Mouse (Mus musculus): ENCODE results near the gene Icam4. TPM values are rescaled to one million over a fixed set of nuclear protein-coding genes. Genes with fewer than 3 reads are reported as not detected.

Gene Icam4
- polyA plus RNA-seq, 1 experiment from 2014 or later = not detected

- H3K27me3 ChIP-seq (replicated peaks) = peaks cover 63% of the 10 kb centered on the region
- peaks cover 14% of the 10 kb centered on the region for H3K4me1 ChIP-seq
- no peak overlapping the region for H3K27ac ChIP-seq (replicated peaks)
- H3K9me3 ChIP-seq (replicated peaks) = no peaks in the 10 kb centered on the region
- no peaks in the 10 kb centered on the region for H3K36me3 ChIP-seq
- H3K9ac ChIP-seq (replicated peaks) = no peak overlapping the region
- H3K4me2 ChIP-seq = peak overlapping the region; percentile 52
- peak overlapping the region; percentile 30 for H3K4me3 ChIP-seq (replicated peaks)
- no peak; the same call in 1 of the 2 replicates for ATAC-seq (ENCODE audit: low FRiP score)
- WGBS = 4% methylated on average over 29 of the region's 29 CpGs
Measured at GRCm38 (mm10) chr9:21014691-21015570, 14.2 kb upstream of the Icam4 start.

DNA sequence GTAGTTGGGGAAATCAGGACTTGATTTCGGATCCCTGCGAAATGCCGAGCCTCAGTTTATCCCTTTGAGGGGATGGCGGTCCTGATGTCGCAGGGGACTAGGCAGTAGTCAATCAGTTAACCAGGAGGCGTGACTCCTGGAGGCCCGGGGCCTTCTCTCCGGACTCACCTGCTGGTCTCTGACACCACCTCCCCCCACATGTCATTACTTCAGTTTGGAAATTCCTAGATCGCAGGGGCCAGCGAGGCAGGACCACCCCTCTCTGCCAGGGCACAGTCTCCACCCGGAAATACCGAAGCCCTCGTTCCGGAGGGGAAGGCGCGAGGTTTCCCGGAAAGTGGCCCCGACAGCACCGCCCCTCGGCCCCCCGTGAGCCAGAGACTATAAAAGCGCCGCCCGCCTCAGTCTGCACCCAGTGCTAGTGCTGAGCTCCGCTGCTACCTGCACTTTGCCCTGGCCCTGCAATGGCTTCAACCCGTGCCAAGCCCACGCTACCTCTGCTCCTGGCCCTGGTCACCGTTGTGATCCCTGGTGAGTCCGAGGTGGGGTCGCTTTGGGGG lies 13.5 kb upstream of the Icam4 start, which contains the start of gene Icam1:
Icam1 (plus strand) TSS at position 415 of the 560 bp plus-strand sequence.
- WGBS = 1% methylated on average over 30 of the region's 30 CpGs
- Histone ChIP-seq H3K4me1 (peaks cover 14% of the 10 kb centered on the region), H3K9me3 (replicated peaks) (no peaks in the 10 kb centered on the region), H3K36me3 (no peaks in the 10 kb centered on the region), H3K27me3 (replicated peaks) (peaks cover 63% of the 10 kb centered on the region), H3K27ac (replicated peaks) (no peak within 1 kb of the TSS), H3K4me3 (replicated peaks) (peak within 1 kb of the TSS; percentile 30), H3K9ac (replicated peaks) (no peak within 1 kb of the TSS), H3K4me2 (peak within 1 kb of the TSS; percentile 52)
- ATAC-seq (ENCODE audit: low FRiP score) = no peak

DNA sequence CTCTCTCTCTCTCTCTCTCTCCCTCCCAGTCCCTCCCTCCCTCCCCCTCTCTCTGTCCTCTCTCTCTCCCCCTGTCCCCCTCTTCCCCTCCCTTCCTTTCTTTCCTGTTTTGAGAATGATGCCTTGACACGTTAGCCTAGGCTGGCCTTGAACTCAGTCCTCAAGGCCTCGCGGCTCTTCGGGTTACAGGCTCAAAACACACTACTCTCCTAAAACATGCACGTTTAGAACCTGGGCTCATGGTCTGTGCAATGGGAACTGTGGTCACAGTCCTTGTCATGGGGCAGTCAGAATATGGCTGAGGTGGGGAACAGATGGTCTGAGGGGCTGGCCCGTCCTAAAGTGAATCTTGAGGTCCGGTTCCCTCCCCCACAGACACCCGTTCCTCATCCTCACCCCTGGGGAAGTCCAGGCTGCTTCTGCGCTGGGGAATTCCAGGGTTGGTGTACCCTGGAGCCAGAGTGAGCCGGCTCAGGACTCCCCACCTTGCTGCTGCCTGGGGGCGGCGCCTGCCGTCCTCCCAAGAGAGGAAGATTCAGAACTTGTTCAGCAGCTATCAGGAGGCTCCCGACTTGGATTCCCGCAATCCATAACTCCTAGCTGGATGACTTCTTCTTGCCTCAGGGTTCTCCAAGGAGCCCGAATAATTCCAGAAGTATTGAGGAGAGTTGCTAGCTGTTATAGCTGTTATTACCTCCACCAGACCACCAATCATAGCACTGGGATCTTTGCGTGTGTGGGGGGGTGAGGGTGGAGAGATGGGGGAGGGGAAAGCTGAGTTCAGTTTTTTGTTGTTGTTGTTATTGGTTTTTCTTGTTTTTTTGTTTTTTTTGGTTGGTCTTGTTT lies 12.6 kb upstream of the Icam4 start:
- H3K4me1 ChIP-seq = peaks cover 14% of the 10 kb centered on the region
- peaks cover 63% of the 10 kb centered on the region for H3K27me3 ChIP-seq (replicated peaks)
- no peak overlapping the region for H3K9ac ChIP-seq (replicated peaks)
- H3K27ac ChIP-seq (replicated peaks) = no peak overlapping the region
- no peak for ATAC-seq (ENCODE audit: low FRiP score)
- no peaks in the 10 kb centered on the region for H3K36me3 ChIP-seq
- H3K4me2 ChIP-seq = peak overlapping the region; percentile 52
- 5% methylated on average over 17 of the region's 17 CpGs for WGBS
- H3K4me3 ChIP-seq (replicated peaks) = peak overlapping the region; percentile 30
- H3K9me3 ChIP-seq (replicated peaks) = no peaks in the 10 kb centered on the region

DNA sequence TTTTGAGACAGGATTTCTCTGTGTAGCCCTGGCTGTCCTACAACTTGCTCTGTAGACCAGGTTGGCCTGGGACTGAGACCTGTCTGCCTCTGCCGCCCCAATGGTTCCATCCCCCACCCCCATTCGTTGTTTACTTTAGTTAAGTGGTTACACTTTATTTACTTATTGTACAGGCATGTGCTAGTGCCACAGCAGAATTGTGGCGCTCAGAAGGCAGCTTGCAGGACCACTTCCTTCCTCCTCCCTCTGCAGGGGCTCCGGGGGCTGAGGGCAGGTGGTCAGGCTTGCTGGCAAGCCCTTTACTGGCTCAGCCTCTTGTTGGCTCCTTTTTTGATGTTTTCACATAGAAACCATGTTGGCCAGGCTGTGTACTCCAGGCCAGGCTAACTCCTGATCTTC lies 12.0 kb upstream of the Icam4 start:
- Histone ChIP-seq H3K4me1 (peaks cover 14% of the 10 kb centered on the region), H3K4me2 (no peak overlapping the region), H3K4me3 (replicated peaks) (no peak overlapping the region), H3K27ac (replicated peaks) (no peak overlapping the region), H3K36me3 (no peaks in the 10 kb centered on the region), H3K27me3 (replicated peaks) (peaks cover 66% of the 10 kb centered on the region), H3K9ac (replicated peaks) (no peak overlapping the region), H3K9me3 (replicated peaks) (no peaks in the 10 kb centered on the region)
- no peak for ATAC-seq (ENCODE audit: low FRiP score)
- 33% methylated on average over 4 of the region's 4 CpGs for WGBS

- no peaks in the 10 kb centered on the region for H3K36me3 ChIP-seq
- no peak for ATAC-seq (ENCODE audit: low FRiP score)
- no peak overlapping the region for H3K4me2 ChIP-seq
- no peak overlapping the region for H3K4me3 ChIP-seq (replicated peaks)
- WGBS = 70% methylated on average over 2 of the region's 2 CpGs
- no peak overlapping the region for H3K9ac ChIP-seq (replicated peaks)
- peaks cover 56% of the 10 kb centered on the region for H3K27me3 ChIP-seq (replicated peaks)
- H3K9me3 ChIP-seq (replicated peaks) = no peaks in the 10 kb centered on the region
- H3K27ac ChIP-seq (replicated peaks) = no peak overlapping the region
- peaks cover 14% of the 10 kb centered on the region for H3K4me1 ChIP-seq
Measured at GRCm38 (mm10) chr9:21018600-21018999, 10.6 kb upstream of the Icam4 start.

GRCm38 (mm10) chr9:21021363-21021762 lies 7.8 kb upstream of the Icam4 start:
- Histone ChIP-seq H3K4me2 (no peak overlapping the region), H3K36me3 (no peaks in the 10 kb centered on the region), H3K4me1 (no peaks in the 10 kb centered on the region), H3K4me3 (replicated peaks) (no peak overlapping the region), H3K9me3 (replicated peaks) (no peaks in the 10 kb centered on the region), H3K27me3 (replicated peaks) (peaks cover 33% of the 10 kb centered on the region), H3K27ac (replicated peaks) (no peak overlapping the region), H3K9ac (replicated peaks) (no peak overlapping the region)
- 83% methylated on average over 3 of the region's 3 CpGs for WGBS
- ATAC-seq (ENCODE audit: low FRiP score) = no peak

- Histone ChIP-seq H3K27ac (replicated peaks) (no peak overlapping the region), H3K4me2 (no peak overlapping the region), H3K4me1 (no peaks in the 10 kb centered on the region), H3K9ac (replicated peaks) (no peak overlapping the region), H3K27me3 (replicated peaks) (peaks cover 31% of the 10 kb centered on the region), H3K36me3 (no peaks in the 10 kb centered on the region), H3K4me3 (replicated peaks) (no peak overlapping the region), H3K9me3 (replicated peaks) (no peaks in the 10 kb centered on the region)
- WGBS = 66% methylated on average over 6 of the region's 6 CpGs
- no peak for ATAC-seq (ENCODE audit: low FRiP score)
Measured at GRCm38 (mm10) chr9:21022288-21022687, 6.9 kb upstream of the Icam4 start.

GRCm38 (mm10) chr9:21022726-21023125 lies 6.4 kb upstream of the Icam4 start:
- H3K27ac ChIP-seq (replicated peaks) = no peak overlapping the region
- 81% methylated on average over 1 of the region's 1 CpGs for WGBS
- H3K4me2 ChIP-seq = no peak overlapping the region
- no peak for ATAC-seq (ENCODE audit: low FRiP score)
- H3K36me3 ChIP-seq = no peaks in the 10 kb centered on the region
- no peak overlapping the region for H3K4me3 ChIP-seq (replicated peaks)
- H3K27me3 ChIP-seq (replicated peaks) = peaks cover 31% of the 10 kb centered on the region
- no peaks in the 10 kb centered on the region for H3K9me3 ChIP-seq (replicated peaks)
- H3K9ac ChIP-seq (replicated peaks) = no peak overlapping the region
- H3K4me1 ChIP-seq = peaks cover 2% of the 10 kb centered on the region; the same call in 1 of the 2 replicates

DNA sequence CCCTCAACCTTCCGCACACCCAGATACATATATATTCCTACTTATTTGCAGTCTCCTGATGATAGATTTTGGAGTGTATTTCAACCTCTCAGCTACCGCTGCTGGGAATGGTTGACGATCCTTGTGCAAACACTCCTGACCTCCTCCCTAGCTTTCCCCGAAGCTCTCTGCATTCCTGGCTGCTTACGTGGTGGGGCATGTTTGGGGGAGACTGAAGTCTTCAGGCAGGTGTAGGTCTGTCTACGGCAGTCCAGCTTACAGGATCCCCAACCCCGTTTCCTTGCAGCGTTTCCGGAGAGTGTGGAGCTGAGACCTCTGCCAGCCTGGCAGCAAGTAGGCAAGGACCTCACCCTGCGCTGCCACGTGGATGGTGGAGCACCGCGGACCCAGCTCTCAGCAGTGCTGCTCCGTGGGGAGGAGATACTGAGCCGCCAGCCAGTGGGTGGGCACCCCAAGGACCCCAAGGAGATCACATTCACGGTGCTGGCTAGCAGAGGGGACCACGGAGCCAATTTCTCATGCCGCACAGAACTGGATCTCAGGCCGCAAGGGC lies 3.8 kb upstream of the Icam4 start:
- peaks cover 18% of the 10 kb centered on the region for H3K4me1 ChIP-seq
- H3K27me3 ChIP-seq (replicated peaks) = peaks cover 46% of the 10 kb centered on the region
- WGBS = 79% methylated on average over 19 of the region's 19 CpGs

DNA sequence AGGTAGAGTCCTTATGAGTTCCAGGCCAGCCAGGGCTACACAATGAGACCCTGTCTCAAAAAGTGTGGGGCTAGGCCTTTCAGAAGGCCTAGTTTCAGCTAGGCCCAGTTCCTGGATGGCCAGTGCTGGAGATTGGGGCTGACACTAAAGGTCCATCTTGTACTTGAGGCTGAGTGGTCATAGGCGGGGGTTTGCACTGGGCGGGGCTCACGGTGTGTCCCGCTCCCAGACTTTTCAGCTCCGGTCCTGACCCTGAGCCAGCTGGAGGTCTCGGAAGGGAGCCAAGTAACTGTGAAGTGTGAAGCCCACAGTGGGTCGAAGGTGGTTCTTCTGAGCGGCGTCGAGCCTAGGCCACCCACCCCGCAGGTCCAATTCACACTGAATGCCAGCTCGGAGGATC lies 2.3 kb upstream of the Icam4 start:
- H3K36me3 ChIP-seq = no peaks in the 10 kb centered on the region

More for the DNA sequence above, 3.8 kb upstream of the Icam4 start:
- no peak for ATAC-seq (ENCODE audit: low FRiP score)
- Histone ChIP-seq H3K9me3 (replicated peaks) (no peaks in the 10 kb centered on the region), H3K36me3 (no peaks in the 10 kb centered on the region), H3K9ac (replicated peaks) (no peak overlapping the region), H3K4me2 (no peak overlapping the region), H3K4me3 (replicated peaks) (no peak overlapping the region), H3K27ac (replicated peaks) (no peak overlapping the region)

GRCm38 (mm10) chr9:21027774-21028290 lies 1.3 kb upstream of the Icam4 start:
- Histone ChIP-seq H3K27ac (replicated peaks) (no peak overlapping the region), H3K9ac (replicated peaks) (no peak overlapping the region), H3K9me3 (replicated peaks) (no peaks in the 10 kb centered on the region), H3K4me1 (peaks cover 42% of the 10 kb centered on the region), H3K4me3 (replicated peaks) (no peak overlapping the region), H3K27me3 (replicated peaks) (peaks cover 52% of the 10 kb centered on the region), H3K4me2 (no peak overlapping the region), H3K36me3 (no peaks in the 10 kb centered on the region)
- 35% methylated on average over 8 of the region's 8 CpGs for WGBS
- ATAC-seq (ENCODE audit: low FRiP score) = no peak

More for the DNA sequence above, 2.3 kb upstream of the Icam4 start:
- 84% methylated on average over 12 of the region's 12 CpGs for WGBS
- no peak overlapping the region for H3K27ac ChIP-seq (replicated peaks)
- no peak for ATAC-seq (ENCODE audit: low FRiP score)
- peaks cover 46% of the 10 kb centered on the region for H3K27me3 ChIP-seq (replicated peaks)
- H3K4me1 ChIP-seq = peaks cover 32% of the 10 kb centered on the region
- H3K4me2 ChIP-seq = no peak overlapping the region
- H3K4me3 ChIP-seq (replicated peaks) = no peak overlapping the region
- H3K9ac ChIP-seq (replicated peaks) = no peak overlapping the region
- H3K9me3 ChIP-seq (replicated peaks) = no peaks in the 10 kb centered on the region

Measured in neural tube, embryonic 15.5 days (tissue).